ENCODE assay signal across 17 mouse cellular contexts in the genomic region with DNA sequence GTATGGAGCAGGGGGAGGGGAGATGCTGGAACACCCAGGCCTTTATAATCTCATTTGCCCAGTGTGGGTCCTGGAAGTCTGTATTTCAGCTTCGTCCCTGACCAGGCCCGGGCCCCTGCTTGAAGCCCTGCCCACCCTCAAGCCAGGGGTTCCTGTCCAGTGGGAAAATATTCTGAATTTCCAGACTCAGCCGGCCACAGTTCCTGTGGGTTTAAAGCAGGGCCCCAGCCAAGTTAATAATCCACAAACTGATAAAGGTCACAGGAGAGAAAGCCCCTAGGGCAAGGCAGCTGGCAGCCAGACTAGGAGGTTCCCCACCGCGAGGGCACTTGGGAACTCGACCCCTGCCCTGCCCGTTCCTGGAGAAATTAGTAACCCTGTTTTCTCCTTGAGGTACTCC. TPM values are rescaled to one million over a fixed set of nuclear protein-coding genes. Genes with fewer than 3 reads are reported as not detected.
DNase-seq lines count a peak whose midpoint lies in the region; ATAC-seq and TF ChIP-seq lines count a peak whose summit lies in the region.
"Had no signal": no experiment of that assay in that cellular context is flagged by ENCODE, and none has a peak within 500 bp of the region (broad histone marks: within the 10 kb centered on the region; RNA-seq: fewer than 3 reads in every experiment).

No protein-coding gene starts in this region.

- no peak overlapping the region for H3K4me2 ChIP-seq in intestine, embryonic 14.5 days (ENCODE audit: low read length)
- peak overlapping the region; percentile 35 for H3K4me2 ChIP-seq in liver, postnatal 0 days (ENCODE audit: low read depth, low read length)
- H3K4me2 ChIP-seq: forebrain, embryonic 12.5 days; heart, embryonic 12.5 days; limb, embryonic 15.5 days; midbrain, embryonic 12.5 days had no signal

- no peak for TF ChIP-seq POLR2A in kidney, adult 2 months (IDR thresholded peaks at IDR 0.05; ENCODE audit: low read depth, low read length)

- no peak for TF ChIP-seq CTCF in kidney, adult 2 months (conservative IDR thresholded peaks at IDR 0.05; ENCODE audit: insufficient read depth, insufficient read length, low read depth, low read length)
- no peak for TF ChIP-seq CTCF in liver, postnatal 0 days (IDR thresholded peaks at IDR 0.05; ENCODE audit: low read depth)

- no peak for TF ChIP-seq EP300 in liver, postnatal 0 days (IDR thresholded peaks at IDR 0.05; ENCODE audit: low read depth)

- H3K36me3 ChIP-seq in intestine, embryonic 14.5 days (ENCODE audit: control insufficient read depth, insufficient read depth, low read length) = no peaks in the 10 kb centered on the region
- H3K36me3 ChIP-seq in kidney, adult 2 months (ENCODE audit: control insufficient read depth, insufficient read depth, low read length) = no peaks in the 10 kb centered on the region
- no peaks in the 10 kb centered on the region for H3K36me3 ChIP-seq in liver, postnatal 0 days (replicated peaks; ENCODE audit: insufficient read depth, low read length)
- H3K36me3 ChIP-seq: forebrain, embryonic 12.5 days; G1E; heart, embryonic 12.5 days; limb, embryonic 15.5 days; midbrain, embryonic 12.5 days had no signal

- no peaks in the 10 kb centered on the region for H3K27me3 ChIP-seq in intestine, embryonic 14.5 days (replicated peaks; ENCODE audit: control insufficient read depth, insufficient read depth, low read length)
- H3K27me3 ChIP-seq in kidney, adult 2 months (replicated peaks; ENCODE audit: control insufficient read depth, insufficient read depth, low read length) = no peaks in the 10 kb centered on the region
- no peaks in the 10 kb centered on the region for H3K27me3 ChIP-seq in liver, postnatal 0 days (ENCODE audit: insufficient read depth, low read length)
- H3K27me3 ChIP-seq: forebrain, embryonic 12.5 days; heart, embryonic 12.5 days; limb, embryonic 15.5 days; midbrain, embryonic 12.5 days had no signal

- H3K4me3 ChIP-seq in intestine, embryonic 14.5 days (ENCODE audit: low read depth, low read length) = no peak overlapping the region
- H3K4me3 ChIP-seq in kidney, adult 2 months (ENCODE audit: insufficient read depth, low read depth, low read length) = no peak overlapping the region
- no peak overlapping the region for H3K4me3 ChIP-seq in liver, postnatal 0 days (ENCODE audit: low read depth, low read length)
- H3K4me3 ChIP-seq: forebrain, embryonic 12.5 days; heart, embryonic 12.5 days; limb, embryonic 15.5 days; midbrain, embryonic 12.5 days had no signal

- no peak overlapping the region for H3K9ac ChIP-seq in intestine, embryonic 14.5 days (ENCODE audit: low read length)
- H3K9ac ChIP-seq in liver, postnatal 0 days (replicated peaks) = peak overlapping the region; percentile 28; the same call in 1 of the 2 replicates
- H3K9ac ChIP-seq: forebrain, embryonic 12.5 days; heart, embryonic 12.5 days; limb, embryonic 15.5 days; midbrain, embryonic 12.5 days had no signal

- no peaks in the 10 kb centered on the region for H3K9me3 ChIP-seq in intestine, embryonic 14.5 days (ENCODE audit: control insufficient read depth, low read length)
- no peaks in the 10 kb centered on the region for H3K9me3 ChIP-seq in liver, postnatal 0 days (ENCODE audit: low read length)
- H3K9me3 ChIP-seq: forebrain, embryonic 12.5 days; G1E; heart, embryonic 12.5 days; limb, embryonic 15.5 days; midbrain, embryonic 12.5 days had no signal

- WGBS in intestine, embryonic 14.5 days = 58% methylated on average over 7 of the region's 7 CpGs
- WGBS in kidney, adult 2 months = 26% methylated on average over 7 of the region's 7 CpGs
- WGBS in liver, postnatal 0 days (ENCODE audit: insufficient replicate concordance) = 48% methylated on average over 7 of the region's 7 CpGs

- peak overlapping the region; percentile 17; the same call in 1 of the 2 replicates for H3K27ac ChIP-seq in intestine, embryonic 14.5 days (ENCODE audit: low read depth)
- peak overlapping the region; percentile 97 for H3K27ac ChIP-seq in kidney, adult 2 months (ENCODE audit: insufficient read depth, low read depth, low read length)
- peak overlapping the region; percentile 86 for H3K27ac ChIP-seq in liver, postnatal 0 days (ENCODE audit: low read depth)
- H3K27ac ChIP-seq: forebrain, embryonic 12.5 days; limb, embryonic 15.5 days; midbrain, embryonic 12.5 days had no signal

- ATAC-seq in intestine, embryonic 14.5 days (replicated peaks; ENCODE audit: low FRiP score, low TSS enrichment, low read depth) = no peak
- ATAC-seq in liver, postnatal 0 days = no peak

- DNase-seq in intestine, embryonic 14.5 days (ENCODE audit: low spot score) = peak; percentile 49
- DNase-seq in kidney, adult 2 months = peak; percentile 93
- peak; percentile 82 to 93 for DNase-seq in kidney, postnatal 36 days
- DNase-seq in liver, postnatal 0 days = no peak
- DNase-seq in embryo, embryonic 11 days = no peak
- DNase-seq in adrenal gland, postnatal 10 days = no peak
- DNase-seq in lung, postnatal 4 days = no peak
- DNase-seq: cerebellum, postnatal 36 days; gastrocnemius, postnatal 10 days; thymus, postnatal 36 days had no signal

- H3K4me1 ChIP-seq in intestine, embryonic 14.5 days (replicated peaks; ENCODE audit: control insufficient read depth, insufficient read depth, low read length) = peaks cover 12% of the 10 kb centered on the region
- peaks cover 49% of the 10 kb centered on the region for H3K4me1 ChIP-seq in kidney, adult 2 months (ENCODE audit: control insufficient read depth, insufficient read depth, low read length)
- H3K4me1 ChIP-seq in liver, postnatal 0 days (ENCODE audit: insufficient read depth) = peaks cover 25% of the 10 kb centered on the region
- H3K4me1 ChIP-seq: limb, embryonic 15.5 days; midbrain, embryonic 12.5 days had no signal

RNA-seq across cellular contexts. Expression of a gene that starts 8.7 kb away (rescaled TPM):
- polyA plus RNA-seq in intestine, embryonic 14.5 days (2014; fragmentation: Nextera tagmentation; extraction: Ambion mirVana) = 0.12 TPM in 2 replicates
- 0.28 and 0.37 TPM in 2 replicates for polyA plus RNA-seq in kidney, adult 2 months (2012; rRNA removed)
- 2.1 and 2.8 TPM in 2 replicates for polyA plus RNA-seq in liver, postnatal 0 days (2015; fragmentation: Nextera tagmentation; extraction: Ambion mirVana)
- total RNA-seq in adrenal gland, postnatal 10 days (2021) = under 1 TPM in 1 of 2 experiments, not detected in 1; 0.21 TPM
- total RNA-seq: G1E; gastrocnemius, postnatal 10 days; hematopoietic stem cell, adult 5-6 weeks; layer of hippocampus, adult 18-20 months had no signal
- polyA plus RNA-seq: forebrain, embryonic 12.5 days; G1E; limb, embryonic 15.5 days; midbrain, embryonic 12.5 days had no signal

RNA-seq across cellular contexts. Expression of a gene that starts 13.3 kb away (rescaled TPM):
- 1.9 and 2.5 TPM in 2 replicates for polyA plus RNA-seq in intestine, embryonic 14.5 days (2014; fragmentation: Nextera tagmentation; extraction: Ambion mirVana)
- polyA plus RNA-seq in kidney, adult 2 months (2012; rRNA removed) = 31.1 and 42.8 TPM in 2 replicates
- polyA plus RNA-seq in liver, postnatal 0 days (2015; fragmentation: Nextera tagmentation; extraction: Ambion mirVana) = 10.4 and 11.5 TPM in 2 replicates
- 1 to 10 TPM in 1 of 2 experiments, under 1 TPM in 1; 0.88 to 3.5 TPM for total RNA-seq in adrenal gland, postnatal 10 days (2021)
- total RNA-seq: gastrocnemius, postnatal 10 days; hematopoietic stem cell, adult 5-6 weeks; layer of hippocampus, adult 18-20 months had no signal
- polyA plus RNA-seq: forebrain, embryonic 12.5 days; G1E; heart, embryonic 12.5 days; limb, embryonic 15.5 days had no signal

RNA-seq across cellular contexts. Expression of a gene that starts 26.5 kb away (rescaled TPM):
- polyA plus RNA-seq in intestine, embryonic 14.5 days (2014; fragmentation: Nextera tagmentation; extraction: Ambion mirVana) = 6.5 and 6.9 TPM in 2 replicates
- 6.8 and 7.3 TPM in 2 replicates for polyA plus RNA-seq in kidney, adult 2 months (2012; rRNA removed)
- 2.9 and 3.9 TPM in 2 replicates for polyA plus RNA-seq in liver, postnatal 0 days (2015; fragmentation: Nextera tagmentation; extraction: Ambion mirVana)
- total RNA-seq in adrenal gland, postnatal 10 days (2021) = 1 to 10 TPM; 5.8 to 7.9 TPM

RNA-seq across cellular contexts. Expression of a gene that starts 29.1 kb away (rescaled TPM):
- 11.0 and 18.8 TPM in 2 replicates for polyA plus RNA-seq in intestine, embryonic 14.5 days (2014; fragmentation: Nextera tagmentation; extraction: Ambion mirVana)
- 35.4 and 37.8 TPM in 2 replicates for polyA plus RNA-seq in kidney, adult 2 months (2012; rRNA removed)
- 5.4 and 6.3 TPM in 2 replicates for polyA plus RNA-seq in liver, postnatal 0 days (2015; fragmentation: Nextera tagmentation; extraction: Ambion mirVana)
- 10 to 100 TPM; 36.4 to 48.6 TPM for total RNA-seq in adrenal gland, postnatal 10 days (2021)

RNA-seq across cellular contexts. Expression of a gene that starts 29.2 kb away (rescaled TPM):
- 899 and 962 TPM in 2 replicates for polyA plus RNA-seq in intestine, embryonic 14.5 days (2014; fragmentation: Nextera tagmentation; extraction: Ambion mirVana)
- 296 and 478 TPM in 2 replicates for polyA plus RNA-seq in kidney, adult 2 months (2012; rRNA removed)
- 857 and 872 TPM in 2 replicates for polyA plus RNA-seq in liver, postnatal 0 days (2015; fragmentation: Nextera tagmentation; extraction: Ambion mirVana)
- total RNA-seq in adrenal gland, postnatal 10 days (2021) = 1,000 to 10,000 TPM in 1 of 2 experiments, 100 to 1,000 TPM in 1; 968 to 1,066 TPM

Comparison
In these comparisons a context has a peak if more than half of its experiments do, and no peak if none do; other contexts are left out.
1. DNase-seq: peak in intestine, embryonic 14.5 days (single experiment), kidney, adult 2 months (single experiment) and kidney, postnatal 36 days (2 of 2); none in liver, postnatal 0 days (single experiment), embryo, embryonic 11 days (single experiment), adrenal gland, postnatal 10 days (single experiment) and lung, postnatal 4 days (0 of 2).
2. H3K27ac ChIP-seq: peak in every context shown above with its lines; median percentile 97 in kidney, adult 2 months; 86 in liver, postnatal 0 days; 17 in intestine, embryonic 14.5 days.